Comparison of ENCODE assay signal across 10 mouse cellular contexts in genomic region chr14:55089199-55089947, GRCm38 (mm10). TPM values are rescaled to one million over a fixed set of nuclear protein-coding genes. Genes with fewer than 3 reads are reported as not detected.
A peak's percentile ranks its signal among the peaks of the same experiment; 100 is the strongest.
DNase-seq lines count a peak whose midpoint lies in the region; ATAC-seq and TF ChIP-seq lines count a peak whose summit lies in the region.
"Had no signal": no experiment of that assay in that cellular context is flagged by ENCODE, and none has a peak within 500 bp of the region (broad histone marks: within the 10 kb centered on the region; RNA-seq: fewer than 3 reads in every experiment).

No protein-coding gene starts in this region.

- peak overlapping the region; percentile 16 for H3K9ac ChIP-seq in midbrain, embryonic 12.5 days (replicated peaks)
- H3K9ac ChIP-seq: embryonic facial prominence, embryonic 13.5 days had no signal

- no peaks in the 10 kb centered on the region for H3K9me3 ChIP-seq in midbrain, embryonic 12.5 days
- H3K9me3 ChIP-seq: embryonic facial prominence, embryonic 13.5 days had no signal

- 59% methylated on average over 13 of the region's 13 CpGs for WGBS in midbrain, embryonic 12.5 days
- WGBS in thymus, adult 2 months = 88% methylated on average over 13 of the region's 13 CpGs

- peaks cover 55% of the 10 kb centered on the region for H3K4me1 ChIP-seq in midbrain, embryonic 12.5 days
- H3K4me1 ChIP-seq in thymus, adult 2 months (replicated peaks; ENCODE audit: control insufficient read depth, insufficient read depth, low read length) = peaks cover 16% of the 10 kb centered on the region

- H3K4me3 ChIP-seq in midbrain, embryonic 12.5 days = peak overlapping the region; percentile 72; the same call in 1 of the 2 replicates
- no peak overlapping the region for H3K4me3 ChIP-seq in thymus, adult 2 months (ENCODE audit: control insufficient read depth, insufficient read depth, low read length)
- H3K4me3 ChIP-seq: embryonic facial prominence, embryonic 13.5 days had no signal

- no peak for TF ChIP-seq POLR2A in thymus, adult 2 months (IDR thresholded peaks at IDR 0.05; ENCODE audit: control insufficient read depth, extremely low read depth, insufficient read depth, low read length, poor library complexity)

- TF ChIP-seq CTCF in thymus, adult 2 months (IDR thresholded peaks at IDR 0.05; ENCODE audit: borderline replicate concordance, control insufficient read depth, extremely low read depth, insufficient read depth, low read length, poor library complexity) = no peak

- peak; percentile 69 for DNase-seq in cerebellum, adult 11-12 months
- DNase-seq in cerebellum, postnatal 4 days (ENCODE audit: low spot score in 2 of 2) = no peak
- peak; percentile 77 for DNase-seq in layer of hippocampus, adult 9-11 months
- no peak for DNase-seq in layer of hippocampus, adult 11-12 months (ENCODE audit: low spot score)
- DNase-seq in cerebellum, postnatal 10 days = peak; percentile 70 to 77
- no peak for DNase-seq in adrenal gland, postnatal 36 days
- DNase-seq in thymus, adult 2 months = no peak

- peak overlapping the region; percentile 75 for H3K4me2 ChIP-seq in midbrain, embryonic 12.5 days (replicated peaks)
- H3K4me2 ChIP-seq: embryonic facial prominence, embryonic 13.5 days had no signal

- H3K27ac ChIP-seq in midbrain, embryonic 12.5 days (replicated peaks) = no peak overlapping the region
- no peak overlapping the region for H3K27ac ChIP-seq in thymus, adult 2 months (ENCODE audit: control insufficient read depth, insufficient read depth, low read length)
- H3K27ac ChIP-seq: embryonic facial prominence, embryonic 13.5 days had no signal

- H3K36me3 ChIP-seq in midbrain, embryonic 12.5 days = no peaks in the 10 kb centered on the region
- H3K36me3 ChIP-seq in thymus, adult 2 months (ENCODE audit: control insufficient read depth, insufficient read depth, low read length) = no peaks in the 10 kb centered on the region
- H3K36me3 ChIP-seq: embryonic facial prominence, embryonic 13.5 days had no signal

- no peak for ATAC-seq in midbrain, embryonic 12.5 days (ENCODE audit: low FRiP score, low read depth)

- H3K27me3 ChIP-seq in midbrain, embryonic 12.5 days = peaks cover 4% of the 10 kb centered on the region
- H3K27me3 ChIP-seq in thymus, adult 2 months (ENCODE audit: control insufficient read depth, insufficient read depth, low read length) = no peaks in the 10 kb centered on the region
- H3K27me3 ChIP-seq: embryonic facial prominence, embryonic 13.5 days had no signal

RNA-seq across cellular contexts. Expression of gene Zfhx2, which starts 2.8 kb away (rescaled TPM):
- polyA plus RNA-seq in midbrain, embryonic 12.5 days (2016; fragmentation: Nextera tagmentation; extraction: Ambion mirVana) = 26.2 and 30.2 TPM in 2 replicates
- 1 to 10 TPM; 4.9 to 8.8 TPM for total RNA-seq in adrenal gland, postnatal 36 days (2021)
- polyA plus RNA-seq in thymus, adult 2 months (2012; rRNA removed) = 6.3 and 6.6 TPM in 2 replicates

RNA-seq across cellular contexts. Expression of gene Thtpa, which starts 5.2 kb away (rescaled TPM):
- polyA plus RNA-seq in midbrain, embryonic 12.5 days (2016; fragmentation: Nextera tagmentation; extraction: Ambion mirVana) = 26.6 and 27.3 TPM in 2 replicates
- total RNA-seq in adrenal gland, postnatal 36 days (2021) = 10 to 100 TPM; 12.9 to 18.6 TPM
- polyA plus RNA-seq in thymus, adult 2 months (2012; rRNA removed) = 6.0 and 6.1 TPM in 2 replicates

RNA-seq across cellular contexts. Expression of gene Ap1g2, which starts 17.0 kb away (rescaled TPM):
- 8.2 and 10.9 TPM in 2 replicates for polyA plus RNA-seq in midbrain, embryonic 12.5 days (2016; fragmentation: Nextera tagmentation; extraction: Ambion mirVana)
- 10 to 100 TPM; 23.5 to 27.2 TPM for total RNA-seq in adrenal gland, postnatal 36 days (2021)
- polyA plus RNA-seq in thymus, adult 2 months (2012; rRNA removed) = 91.5 and 94.5 TPM in 2 replicates

RNA-seq across cellular contexts. Expression of gene Jph4, which starts 27.4 kb away (rescaled TPM):
- polyA plus RNA-seq in midbrain, embryonic 12.5 days (2016; fragmentation: Nextera tagmentation; extraction: Ambion mirVana) = 7.2 and 9.9 TPM in 2 replicates
- total RNA-seq in adrenal gland, postnatal 36 days (2021) = 1 to 10 TPM; 2.2 to 2.3 TPM
- 0.37 and 0.51 TPM in 2 replicates for polyA plus RNA-seq in thymus, adult 2 months (2012; rRNA removed)
- polyA plus RNA-seq: C2C12 had no signal

Comparison
In these comparisons a context has a peak if more than half of its experiments do, and no peak if none do; other contexts are left out.
1. DNase-seq: peak in cerebellum, adult 11-12 months (single experiment), layer of hippocampus, adult 9-11 months (single experiment) and cerebellum, postnatal 10 days (2 of 2); none in cerebellum, postnatal 4 days (0 of 2), layer of hippocampus, adult 11-12 months (single experiment), adrenal gland, postnatal 36 days (0 of 2) and thymus, adult 2 months (single experiment).